Mouse (Mus musculus) brain, embryonic 14.5 days (tissue): ENCODE data around the gene Slit3. TPM values are rescaled to one million over a fixed set of nuclear protein-coding genes. Genes with fewer than 3 reads are reported as not detected.

Experiments
- DNase-seq: peaks from one replicate; pipeline ENCODE4 v3.0.0-alpha.2; 2011; ENCODE audit warnings: low read depth
- CTCF ChIP-seq: fragments of 200-500 bp; IDR thresholded peaks from 2 replicates; pipeline ENCODE4 v1.5.1; 2012; ENCODE audit warnings: inconsistent platforms, mild to moderate bottlenecking, moderate library complexity, borderline replicate concordance; ENCODE audit not compliant: insufficient read depth, insufficient read length; ENCODE audit errors: extremely low read depth
- POLR2A ChIP-seq: fragments of 200-500 bp; IDR thresholded peaks from 2 replicates; pipeline ENCODE4 v1.6.1; 2012; ENCODE audit warnings: mild to moderate bottlenecking, inconsistent platforms, borderline replicate concordance; ENCODE audit not compliant: poor library complexity, insufficient read depth, insufficient read length, severe bottlenecking; ENCODE audit errors: extremely low read depth
- polyA plus RNA-seq: library from polyadenylated mRNA; depleted of rRNA; stranded (reverse); fragments of >200 nt; gene quantifications from 2 replicates; pipeline ENCODE4 v1.2.3, GENCODE M21; 2012

Slit3 gene
- polyA plus RNA-seq, 1 experiment: 9.3 TPM

- no peak for TF ChIP-seq CTCF
- no peak for TF ChIP-seq POLR2A
- peak; percentile 64 for DNase-seq
Observed at GRCm38 (mm10) chr11:35559386-35559785, 438.4 kb downstream of the Slit3 start.

GRCm38 (mm10) chr11:35561760-35562159 is 440.7 kb downstream of the Slit3 start:
- no peak for TF ChIP-seq CTCF
- no peak for TF ChIP-seq POLR2A
- peak; percentile 62 for DNase-seq

DNA sequence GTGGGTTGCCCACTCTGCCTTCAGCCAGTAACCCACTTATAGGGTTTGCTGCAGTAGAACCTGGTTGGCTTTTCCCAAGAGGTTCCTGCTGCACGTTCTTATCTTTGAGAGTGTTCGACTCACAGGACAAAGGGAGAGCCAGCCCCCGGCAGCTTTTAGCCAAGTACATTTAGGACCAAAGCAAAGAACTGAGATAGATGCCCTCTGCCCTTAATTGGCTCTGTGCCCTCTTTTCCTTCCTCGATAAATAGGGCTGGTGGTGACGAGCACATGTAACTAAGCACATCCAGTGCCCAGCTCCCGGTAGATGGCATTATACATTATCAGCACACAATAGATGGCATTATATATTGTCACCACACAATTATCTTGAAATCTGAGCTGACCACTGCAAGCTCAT is 444.3 kb downstream of the Slit3 start:
- TF ChIP-seq CTCF (no peak), POLR2A (no peak)
- no peak for DNase-seq

- no peak for DNase-seq
- TF ChIP-seq CTCF: no peak
- no peak for TF ChIP-seq POLR2A
Observed at GRCm38 (mm10) chr11:35566686-35567085, 445.7 kb downstream of the Slit3 start.

DNA sequence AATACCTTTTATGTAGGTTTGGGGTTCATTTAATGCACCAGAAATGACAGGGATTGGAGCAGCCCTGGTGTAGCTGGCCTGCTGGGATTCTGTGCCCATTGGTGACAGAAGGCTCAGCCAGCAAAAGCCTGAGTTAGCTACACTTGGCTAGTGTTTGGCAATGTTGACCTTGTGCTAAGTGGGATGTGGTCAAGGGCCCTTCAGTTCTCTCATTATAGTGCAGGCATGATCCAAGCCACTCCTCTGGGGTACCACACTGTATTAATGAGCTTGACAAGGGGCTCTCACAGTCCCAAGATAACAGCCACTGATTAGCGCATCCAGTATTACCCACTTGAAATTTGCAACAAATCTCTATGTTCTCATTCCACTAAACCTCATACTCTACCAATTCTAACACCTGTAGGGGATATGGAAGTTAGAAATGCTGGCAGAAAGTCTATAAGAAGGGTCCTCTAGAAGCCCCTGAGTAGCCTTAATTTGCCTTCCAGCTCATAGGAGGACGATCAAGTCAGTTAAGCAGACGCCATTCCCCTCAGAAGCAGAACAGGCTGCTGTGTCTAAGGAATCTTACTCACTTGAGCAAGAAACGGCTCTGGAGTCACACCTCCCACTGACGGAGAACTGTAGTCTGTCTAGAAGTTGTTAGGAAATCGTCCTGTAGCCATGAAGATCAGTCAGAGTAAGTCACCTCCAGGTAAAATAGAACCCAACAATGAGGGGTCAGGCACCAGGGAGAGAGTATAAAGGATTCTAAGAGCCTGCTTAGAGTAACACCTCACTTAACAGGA is 448.3 kb downstream of the Slit3 start:
- TF ChIP-seq POLR2A: no peak
- TF ChIP-seq CTCF: no peak
- no peak for DNase-seq

DNA sequence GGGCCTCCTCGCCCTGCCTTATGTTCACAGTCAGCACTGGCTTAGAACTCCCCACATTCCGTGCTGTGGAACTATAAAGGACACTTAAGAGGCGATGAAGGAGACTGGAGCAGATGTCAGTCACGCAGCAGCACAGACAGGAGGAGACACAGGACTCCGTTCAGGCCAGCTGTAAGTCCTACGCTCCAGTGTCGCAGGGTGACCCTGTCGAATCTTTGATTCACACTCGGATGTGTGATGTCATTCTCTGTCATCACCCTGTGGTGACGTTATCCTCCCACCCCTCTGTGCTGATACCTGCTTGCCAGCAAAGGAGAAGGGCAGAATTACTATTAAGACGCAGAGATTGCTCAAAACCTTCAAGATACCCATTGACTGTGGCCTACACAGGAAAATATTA is 448.9 kb downstream of the Slit3 start:
- no peak for TF ChIP-seq POLR2A
- no peak for TF ChIP-seq CTCF
- no peak for DNase-seq

DNA sequence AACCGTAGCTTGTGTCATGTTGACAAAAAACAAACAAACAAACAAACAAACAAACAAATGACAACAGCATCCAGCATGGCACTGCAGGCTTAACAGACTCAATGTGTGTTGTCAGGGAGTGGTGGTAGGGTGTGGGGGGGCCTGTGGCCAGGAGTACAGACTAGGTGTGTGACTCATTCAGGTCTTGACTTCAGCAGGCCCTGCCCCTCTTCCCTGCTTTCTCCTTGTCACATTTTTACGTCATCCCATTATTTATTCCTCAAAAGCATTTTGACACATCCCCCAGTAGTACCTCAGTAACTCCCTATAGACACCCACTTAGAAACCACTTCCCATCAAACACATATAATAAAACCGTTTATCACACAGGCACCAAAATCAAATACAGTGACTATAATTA is 450.9 kb downstream of the Slit3 start:
- TF ChIP-seq CTCF (no peak), POLR2A (no peak)
- no peak for DNase-seq

DNA sequence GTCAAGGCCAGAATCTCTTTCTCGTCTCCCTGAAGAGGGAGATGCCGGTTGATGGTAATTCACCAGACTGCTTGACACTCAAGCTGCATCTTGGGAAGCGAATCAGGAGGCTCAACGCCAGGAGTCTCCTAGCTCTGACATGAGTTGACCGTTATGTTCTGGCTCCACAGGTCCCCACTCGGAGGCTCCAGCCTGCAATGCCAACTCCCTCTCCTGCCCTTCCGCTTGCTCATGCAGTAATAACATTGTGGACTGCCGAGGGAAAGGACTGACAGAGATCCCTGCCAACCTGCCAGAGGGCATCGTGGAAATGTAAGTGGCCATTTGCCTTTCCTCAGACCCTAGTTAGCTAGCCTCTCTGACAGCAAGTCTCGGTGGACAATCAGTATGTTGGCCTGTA is 457.8 kb downstream of the Slit3 start:
- no peak for DNase-seq
- TF ChIP-seq POLR2A (no peak), CTCF (no peak)

- TF ChIP-seq CTCF (no peak), POLR2A (no peak)
- no peak for DNase-seq
Observed at GRCm38 (mm10) chr11:35582591-35582990, 461.6 kb downstream of the Slit3 start.

- TF ChIP-seq CTCF: no peak
- no peak for TF ChIP-seq POLR2A
- no peak for DNase-seq
Observed at GRCm38 (mm10) chr11:35583633-35584032, 462.6 kb downstream of the Slit3 start.

DNA sequence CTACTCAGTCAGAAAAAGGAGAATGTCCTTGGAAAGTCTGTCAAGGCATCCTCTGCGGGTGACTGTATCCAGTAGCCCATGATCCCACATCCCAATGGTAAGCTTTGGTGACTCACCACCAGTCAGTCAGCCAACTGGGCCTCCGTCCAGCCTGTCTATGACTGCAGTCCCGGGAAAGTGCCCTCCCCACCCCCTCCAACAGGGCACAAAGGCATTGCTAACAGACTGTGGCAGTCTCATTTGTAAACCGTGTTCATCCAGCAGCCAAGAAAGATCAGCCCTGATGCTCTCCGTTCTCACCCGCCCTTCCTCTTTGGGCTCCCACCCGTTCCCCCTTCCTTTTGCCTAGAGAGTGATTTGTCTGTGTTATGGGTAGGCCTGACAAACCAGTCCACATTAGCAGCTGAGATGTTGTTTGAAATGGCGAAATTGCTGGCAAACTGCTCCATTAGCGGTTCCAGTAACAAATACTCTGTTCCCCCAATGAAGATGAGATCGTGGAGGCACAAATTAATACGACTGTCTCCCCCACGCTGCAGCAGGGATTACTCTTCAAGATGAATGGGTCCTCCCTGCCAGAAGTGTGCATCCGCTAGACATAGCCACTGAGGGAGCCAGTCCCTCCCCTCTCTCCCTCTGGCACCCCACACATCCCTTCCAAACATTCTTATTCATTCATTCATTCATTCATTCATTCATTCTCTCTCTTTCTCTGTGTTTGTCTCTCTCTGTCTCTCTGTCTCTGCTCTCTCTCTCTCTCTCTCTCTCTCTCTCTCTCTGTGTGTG is 466.3 kb downstream of the Slit3 start:
- TF ChIP-seq POLR2A (no peak), CTCF (no peak)
- peak; percentile 91 for DNase-seq
